ENCODE assay signal across 30 mouse cellular contexts in genomic region chr12:45659612-45660011, GRCm38 (mm10).
"Had no signal": no experiment of that assay in that cellular context is flagged by ENCODE, and none has a peak within 500 bp of the region (broad histone marks: within the 10 kb centered on the region; RNA-seq: fewer than 3 reads in every experiment).

No protein-coding gene starts in this region.

- H3K27ac ChIP-seq: left cerebral cortex, adult 2 months; limb, embryonic 10.5 days; limb, embryonic 12.5 days; limb, embryonic 13.5 days; limb, embryonic 15.5 days; liver, embryonic 12.5 days; liver, embryonic 14.5 days; liver, embryonic 15.5 days; lung, embryonic 15.5 days; macrophage; midbrain, embryonic 10.5 days; midbrain, embryonic 12.5 days; midbrain, embryonic 13.5 days; midbrain, embryonic 15.5 days; neural tube, embryonic 12.5 days; neural tube, embryonic 13.5 days had no signal

- H3K27me3 ChIP-seq: limb, embryonic 12.5 days; limb, embryonic 13.5 days; limb, embryonic 15.5 days; liver, embryonic 12.5 days; liver, embryonic 15.5 days; lung, embryonic 15.5 days; megakaryocyte, embryonic 14.5 days; midbrain, embryonic 12.5 days; midbrain, embryonic 13.5 days; midbrain, embryonic 15.5 days; neural tube, embryonic 12.5 days; neural tube, embryonic 13.5 days had no signal

- DNase-seq: left cerebral cortex, postnatal 4 days; lung, adult 18-20 months; lung, adult 2 months; lung, embryonic 14.5 days; lung, postnatal 10 days; lung, postnatal 14 days; lung, postnatal 36 days; lung, postnatal 4 days; midbrain, embryonic 14.5 days had no signal

- H3K4me1 ChIP-seq: limb, embryonic 10.5 days; limb, embryonic 12.5 days; limb, embryonic 13.5 days; limb, embryonic 15.5 days; liver, embryonic 12.5 days; liver, embryonic 15.5 days; lung, embryonic 15.5 days; megakaryocyte, embryonic 14.5 days; midbrain, embryonic 10.5 days; midbrain, embryonic 12.5 days; midbrain, embryonic 13.5 days; midbrain, embryonic 15.5 days; neural tube, embryonic 12.5 days; neural tube, embryonic 13.5 days had no signal

- H3K9me3 ChIP-seq: limb, embryonic 10.5 days; limb, embryonic 12.5 days; limb, embryonic 13.5 days; limb, embryonic 15.5 days; liver, embryonic 12.5 days; liver, embryonic 15.5 days; lung, embryonic 15.5 days; megakaryocyte, embryonic 14.5 days; midbrain, embryonic 10.5 days; midbrain, embryonic 12.5 days; midbrain, embryonic 13.5 days; midbrain, embryonic 15.5 days; neural tube, embryonic 12.5 days; neural tube, embryonic 13.5 days had no signal

- H3K9ac ChIP-seq: limb, embryonic 12.5 days; limb, embryonic 13.5 days; limb, embryonic 15.5 days; liver, embryonic 12.5 days; liver, embryonic 14.5 days; liver, embryonic 15.5 days; lung, embryonic 14.5 days; lung, embryonic 15.5 days; midbrain, embryonic 12.5 days; midbrain, embryonic 13.5 days; midbrain, embryonic 15.5 days; neural tube, embryonic 12.5 days; neural tube, embryonic 13.5 days had no signal

- H3K4me3 ChIP-seq: left cerebral cortex, adult 2 months; limb, embryonic 10.5 days; limb, embryonic 12.5 days; limb, embryonic 13.5 days; limb, embryonic 15.5 days; liver, embryonic 12.5 days; liver, embryonic 15.5 days; lung, embryonic 15.5 days; megakaryocyte, embryonic 14.5 days; midbrain, embryonic 10.5 days; midbrain, embryonic 12.5 days; midbrain, embryonic 13.5 days; midbrain, embryonic 15.5 days; myocyte; neural tube, embryonic 12.5 days; neural tube, embryonic 13.5 days had no signal

- ATAC-seq: liver, embryonic 12.5 days; lung, postnatal 0 days; midbrain, embryonic 13.5 days; midbrain, embryonic 15.5 days; midbrain, embryonic 16.5 days had no signal

- H3K4me2 ChIP-seq: limb, embryonic 12.5 days; limb, embryonic 13.5 days; limb, embryonic 15.5 days; liver, embryonic 12.5 days; liver, embryonic 15.5 days; lung, embryonic 14.5 days; lung, embryonic 15.5 days; midbrain, embryonic 11.5 days; midbrain, embryonic 12.5 days; midbrain, embryonic 13.5 days; midbrain, embryonic 15.5 days; neural tube, embryonic 12.5 days; neural tube, embryonic 13.5 days had no signal

- H3K36me3 ChIP-seq: limb, embryonic 10.5 days; limb, embryonic 12.5 days; limb, embryonic 13.5 days; limb, embryonic 15.5 days; liver, embryonic 12.5 days; liver, embryonic 15.5 days; lung, embryonic 15.5 days; midbrain, embryonic 10.5 days; midbrain, embryonic 12.5 days; midbrain, embryonic 13.5 days; midbrain, embryonic 15.5 days; neural tube, embryonic 12.5 days; neural tube, embryonic 13.5 days had no signal
